Mouse (Mus musculus) intestine, embryonic 16.5 days (tissue): ENCODE data around the gene Mical3. TPM values are rescaled to one million over a fixed set of nuclear protein-coding genes. Genes with fewer than 3 reads are reported as not detected.
"Not testable (repeated sequence)": the region's sequence is repeated elsewhere in the genome, so short reads cannot be mapped to it uniquely, and the experiment has no call there.

Experiments used
- ATAC-seq: fragments of 200-750 bp; cut with Nextera tagmentation; 2 replicates; pipeline ENCODE4 v1.8.0; 2017; ENCODE audit warnings: moderate TSS enrichment, moderate library complexity
- H3K27ac ChIP-seq: fragments of 300-500 bp; sonication (generic); 2 replicates; pipeline ENCODE4 v1.5.1; 2014; ENCODE audit warnings: mild to moderate bottlenecking, low read length
- H3K27me3 ChIP-seq: fragments of 300-500 bp; sonication (generic); replicated peaks from 2 replicates; pipeline ENCODE4 v1.6.1; 2014; ENCODE audit warnings: low read length, control low read depth, mixed read lengths; ENCODE audit not compliant: control insufficient read depth, insufficient read depth
- H3K36me3 ChIP-seq: fragments of 300-500 bp; sonication (generic); 2 replicates; pipeline ENCODE4 v1.6.1; 2014; ENCODE audit warnings: low read length, control low read depth; ENCODE audit not compliant: control insufficient read depth, insufficient read depth
- H3K4me1 ChIP-seq: fragments of 300-500 bp; sonication (generic); 2 replicates; pipeline ENCODE4 v1.6.1; 2014; ENCODE audit warnings: low read length, control low read depth, mixed read lengths; ENCODE audit not compliant: control insufficient read depth, insufficient read depth
- H3K4me2 ChIP-seq: fragments of 300-500 bp; sonication (generic); 2 replicates; pipeline ENCODE4 v1.6.1; 2014; ENCODE audit warnings: low read depth, low read length, control low read depth
- H3K4me3 ChIP-seq: fragments of 300-500 bp; sonication (generic); 2 replicates; pipeline ENCODE4 v1.5.1; 2014; ENCODE audit warnings: mild to moderate bottlenecking, low read length
- H3K9ac ChIP-seq: fragments of 300-500 bp; sonication (generic); 2 replicates; pipeline ENCODE4 v1.6.1; 2014; ENCODE audit warnings: low read depth, low read length
- H3K9me3 ChIP-seq: fragments of 300-500 bp; sonication (generic); 2 replicates; pipeline ENCODE4 v1.6.1; 2016; ENCODE audit warnings: low read length, control low read depth; ENCODE audit not compliant: control insufficient read depth
- WGBS: fragments of 180-500 bp; shearing (Covaris S2); extraction: QIAGEN DNeasy Blood & Tissue Kit; methylation state at CpG from one replicate; pipeline ENCODE4 v1.1.7; 2014; 5-methylcytosine and 5-hydroxymethylcytosine counted together
- polyA plus RNA-seq: library from polyadenylated mRNA; unstranded; fragments of >200 nt; fragmentation: Nextera tagmentation; extraction: Ambion mirVana; gene quantifications from 2 replicates; pipeline ENCODE4 v1.2.1, GENCODE M21; 2015

Gene Mical3
- polyA plus RNA-seq, 1 experiment from 2014 or later, result 5.5 TPM

DNA sequence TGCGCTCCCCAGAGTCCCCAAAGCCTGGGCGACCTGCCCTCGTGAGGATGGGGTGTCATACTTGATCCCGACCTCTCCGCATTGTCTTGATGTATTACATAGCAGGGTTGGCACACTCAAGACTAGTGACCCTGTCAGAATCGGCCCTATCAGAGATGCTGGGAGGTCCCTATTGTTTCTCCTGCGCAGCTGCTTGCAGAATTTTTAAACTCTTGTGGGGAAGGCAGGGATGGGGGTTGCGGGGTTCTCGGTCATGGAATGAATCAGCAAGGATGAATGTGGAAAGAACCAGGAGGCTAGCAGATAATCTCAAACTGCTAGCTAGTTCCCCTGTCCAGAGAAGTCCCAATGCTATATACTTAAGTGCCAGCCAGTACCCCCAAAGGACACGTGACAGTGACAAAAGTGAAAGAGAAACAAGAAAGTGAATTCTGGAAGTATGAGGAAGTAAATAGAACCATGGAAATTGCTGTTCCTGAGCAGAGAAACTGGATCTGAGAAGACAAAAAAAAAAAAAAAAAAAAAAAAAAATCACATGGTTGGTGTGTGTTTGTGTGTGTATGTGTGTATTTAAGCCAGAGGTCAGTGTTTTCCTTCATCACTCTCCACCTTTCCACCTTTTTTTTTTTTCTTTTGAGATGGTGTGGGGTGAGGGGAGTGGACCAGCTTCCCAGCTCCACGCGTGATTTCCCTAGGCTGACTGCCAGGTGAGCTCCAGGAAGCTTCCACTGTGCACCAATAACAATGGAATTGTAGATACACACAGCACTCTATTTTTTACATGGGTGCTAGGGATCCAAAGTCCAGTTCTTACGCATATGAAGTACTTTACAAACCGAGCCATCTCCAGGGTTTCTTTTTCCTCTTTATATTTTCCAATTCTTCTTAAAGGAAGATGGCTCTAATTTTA lies 213.6 kb downstream of the Mical3 start:
- H3K36me3 ChIP-seq, H3K9me3 ChIP-seq, H3K27me3 ChIP-seq: not testable (repeated sequence)
- peak overlapping the region; percentile 68 for H3K4me3 ChIP-seq
- WGBS, result 20% methylated on average over 10 of the region's 14 CpGs
- H3K4me2 ChIP-seq, result peak overlapping the region; percentile 96
- peak; percentile 52 for ATAC-seq
- peaks cover 13% of the 10 kb centered on the region; the same call in 1 of the 2 replicates for H3K4me1 ChIP-seq
- H3K9ac ChIP-seq, result peak overlapping the region; percentile 74
- peak overlapping the region; percentile 28; the same call in 1 of the 2 replicates for H3K27ac ChIP-seq

DNA sequence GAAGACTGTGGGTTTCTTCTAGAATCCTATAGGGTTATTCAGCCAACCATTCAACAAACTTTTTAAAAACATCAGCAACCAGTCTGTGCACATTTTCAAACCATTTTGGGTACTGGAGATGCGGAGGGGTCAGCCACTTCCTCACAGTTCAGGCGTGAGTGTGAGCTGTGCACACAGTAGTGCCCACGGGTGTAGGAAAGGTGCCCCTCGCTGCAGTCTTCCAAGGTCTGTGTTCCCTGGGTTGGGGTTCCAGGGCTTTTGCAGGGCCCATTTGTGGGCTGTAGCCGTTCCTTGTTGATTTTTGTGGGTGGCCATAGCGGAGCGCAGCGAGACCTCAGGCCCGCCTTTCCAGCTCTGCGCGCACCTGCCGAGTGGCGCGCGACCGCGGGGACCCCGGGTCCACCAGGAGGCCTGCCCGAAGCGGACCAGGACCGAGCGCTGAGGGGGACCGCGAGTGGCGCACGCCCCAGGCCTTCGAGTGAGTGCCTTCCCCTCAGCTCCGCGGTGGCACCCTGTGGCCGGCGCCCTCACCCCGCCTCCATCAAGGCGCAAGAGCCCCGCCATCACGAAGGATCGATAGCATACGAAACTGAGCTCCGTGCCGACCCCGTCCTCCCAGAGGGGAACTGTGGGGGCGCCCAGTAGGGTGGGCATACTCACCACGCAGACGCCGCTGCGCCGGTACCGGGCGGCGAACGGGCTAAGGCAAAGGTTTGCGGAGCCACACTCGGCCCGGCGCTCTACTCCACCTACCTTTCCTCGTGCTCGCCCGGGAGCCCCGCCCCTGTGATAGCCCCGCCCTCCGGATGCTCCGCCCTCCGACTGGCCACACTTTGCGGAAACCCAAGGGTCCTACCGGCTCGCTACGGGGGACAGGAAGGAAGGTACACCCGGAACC lies 214.5 kb downstream of the Mical3 start, which contains the start of gene Bid:
Gene Bid, minus strand, starts transcription at position 780 of the 898 bp plus-strand sequence.
- ATAC-seq, result peak; percentile 93
- Histone ChIP-seq H3K27me3 (no peaks in the 10 kb centered on the region), H3K4me1 (peaks cover 19% of the 10 kb centered on the region), H3K9me3 (no peaks in the 10 kb centered on the region), H3K4me3 (peak within 1 kb of the TSS; percentile 68), H3K36me3 (no peaks in the 10 kb centered on the region), H3K27ac (peak within 1 kb of the TSS; percentile 28; the same call in 1 of the 2 replicates), H3K4me2 (peak within 1 kb of the TSS; percentile 96), H3K9ac (peak within 1 kb of the TSS; percentile 74)
- 1% methylated on average over 67 of the region's 67 CpGs for WGBS

- no peaks in the 10 kb centered on the region for H3K27me3 ChIP-seq
- no peak overlapping the region for H3K9ac ChIP-seq
- WGBS, result 35% methylated on average over 2 of the region's 2 CpGs
- peak overlapping the region; percentile 96; the same call in 1 of the 2 replicates for H3K4me2 ChIP-seq
- no peaks in the 10 kb centered on the region for H3K9me3 ChIP-seq
- H3K36me3 ChIP-seq, result no peaks in the 10 kb centered on the region
- no peak for ATAC-seq
- H3K27ac ChIP-seq, result no peak overlapping the region
- peak overlapping the region; percentile 68; the same call in 1 of the 2 replicates for H3K4me3 ChIP-seq
- H3K4me1 ChIP-seq, result peaks cover 19% of the 10 kb centered on the region
Observed at GRCm38 (mm10) chr6:120915649-120915975, 215.2 kb downstream of the Mical3 start.

DNA sequence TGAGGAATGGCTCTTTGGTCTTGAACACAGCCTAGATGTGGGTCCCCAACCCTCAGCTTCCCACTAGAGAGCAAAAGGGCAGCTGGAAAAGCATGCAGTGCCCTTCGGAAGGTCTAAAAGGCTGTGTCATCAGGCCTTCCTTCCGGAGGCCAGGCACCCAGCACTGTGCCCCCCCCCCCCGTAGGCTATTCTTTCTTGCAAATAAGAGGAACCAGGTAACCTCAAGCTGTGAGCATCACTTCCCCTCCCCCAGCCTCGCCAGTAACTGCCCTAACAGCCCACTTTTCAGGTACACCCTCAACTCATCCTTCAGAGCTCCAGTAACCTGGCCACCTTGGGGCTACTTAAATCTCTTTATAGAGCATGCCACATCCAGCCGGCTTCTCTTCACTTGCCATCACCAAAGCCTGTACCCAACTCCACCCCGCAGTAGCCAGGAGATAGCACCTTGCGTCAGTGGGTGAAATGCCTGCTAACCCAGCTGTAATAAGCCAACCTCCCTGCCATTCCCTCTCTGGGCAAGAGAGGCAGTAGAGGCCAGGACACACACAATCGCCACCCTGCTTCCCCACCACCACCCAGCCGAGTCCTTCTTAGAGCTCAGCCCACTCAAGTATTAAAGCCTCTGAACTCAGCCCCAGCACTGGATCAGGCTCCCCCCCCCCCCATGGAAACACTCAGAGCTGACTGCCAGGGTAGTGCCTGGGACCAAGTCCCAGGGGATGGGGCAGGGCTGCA lies 215.7 kb downstream of the Mical3 start:
- no peak overlapping the region for H3K9ac ChIP-seq

GRCm38 (mm10) chr6:120914533-120914910 lies 216.3 kb downstream of the Mical3 start:
- WGBS, result 81% methylated on average over 4 of the region's 4 CpGs
- ATAC-seq, result no peak
- no peaks in the 10 kb centered on the region for H3K27me3 ChIP-seq
- no peaks in the 10 kb centered on the region for H3K36me3 ChIP-seq
- no peak overlapping the region for H3K4me3 ChIP-seq
- H3K4me2 ChIP-seq, result no peak overlapping the region
- no peak overlapping the region for H3K9ac ChIP-seq
- H3K4me1 ChIP-seq, result peaks cover 19% of the 10 kb centered on the region
- H3K27ac ChIP-seq, result no peak overlapping the region
- H3K9me3 ChIP-seq, result no peaks in the 10 kb centered on the region

More for the DNA sequence above, 215.7 kb downstream of the Mical3 start:
- 49% methylated on average over 9 of the region's 9 CpGs for WGBS
- H3K36me3 ChIP-seq, result no peaks in the 10 kb centered on the region
- no peaks in the 10 kb centered on the region for H3K27me3 ChIP-seq
- no peak overlapping the region for H3K4me3 ChIP-seq
- peaks cover 19% of the 10 kb centered on the region for H3K4me1 ChIP-seq
- ATAC-seq, result no peak
- no peak overlapping the region for H3K27ac ChIP-seq
- H3K4me2 ChIP-seq, result no peak overlapping the region
- no peaks in the 10 kb centered on the region for H3K9me3 ChIP-seq

GRCm38 (mm10) chr6:120913783-120914182 lies 217.0 kb downstream of the Mical3 start:
- Histone ChIP-seq H3K4me2 (no peak overlapping the region), H3K27ac (no peak overlapping the region), H3K4me3 (no peak overlapping the region), H3K27me3 (no peaks in the 10 kb centered on the region), H3K9me3 (no peaks in the 10 kb centered on the region), H3K9ac (no peak overlapping the region), H3K4me1 (peaks cover 19% of the 10 kb centered on the region), H3K36me3 (no peaks in the 10 kb centered on the region)
- ATAC-seq, result no peak
- WGBS, result 82% methylated on average over 8 of the region's 8 CpGs

DNA sequence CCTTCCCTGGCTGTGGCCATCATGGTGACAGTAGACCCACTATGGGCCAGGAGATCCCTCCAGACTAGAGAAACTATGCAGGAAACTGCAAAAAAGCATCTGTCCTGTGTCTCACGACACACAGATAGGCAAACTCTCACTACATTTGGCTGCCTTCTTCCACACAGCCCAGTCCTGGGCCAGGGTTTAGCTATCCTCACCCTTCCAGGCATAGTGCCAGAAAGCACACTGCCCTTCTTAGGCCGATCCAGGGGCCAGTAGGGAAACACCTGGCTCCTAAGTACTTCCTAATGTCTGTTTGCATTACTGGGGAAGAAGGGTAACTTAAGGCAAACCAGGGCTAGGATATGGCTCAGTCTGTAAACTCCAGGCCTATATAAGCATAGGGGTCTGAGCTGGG lies 217.9 kb downstream of the Mical3 start:
- Histone ChIP-seq H3K9me3 (no peaks in the 10 kb centered on the region), H3K4me3 (no peak overlapping the region), H3K36me3 (no peaks in the 10 kb centered on the region), H3K27ac (no peak overlapping the region), H3K4me2 (no peak overlapping the region), H3K9ac (no peak overlapping the region), H3K4me1 (peaks cover 19% of the 10 kb centered on the region), H3K27me3 (no peaks in the 10 kb centered on the region)
- 53% methylated on average over 2 of the region's 2 CpGs for WGBS
- no peak for ATAC-seq

DNA sequence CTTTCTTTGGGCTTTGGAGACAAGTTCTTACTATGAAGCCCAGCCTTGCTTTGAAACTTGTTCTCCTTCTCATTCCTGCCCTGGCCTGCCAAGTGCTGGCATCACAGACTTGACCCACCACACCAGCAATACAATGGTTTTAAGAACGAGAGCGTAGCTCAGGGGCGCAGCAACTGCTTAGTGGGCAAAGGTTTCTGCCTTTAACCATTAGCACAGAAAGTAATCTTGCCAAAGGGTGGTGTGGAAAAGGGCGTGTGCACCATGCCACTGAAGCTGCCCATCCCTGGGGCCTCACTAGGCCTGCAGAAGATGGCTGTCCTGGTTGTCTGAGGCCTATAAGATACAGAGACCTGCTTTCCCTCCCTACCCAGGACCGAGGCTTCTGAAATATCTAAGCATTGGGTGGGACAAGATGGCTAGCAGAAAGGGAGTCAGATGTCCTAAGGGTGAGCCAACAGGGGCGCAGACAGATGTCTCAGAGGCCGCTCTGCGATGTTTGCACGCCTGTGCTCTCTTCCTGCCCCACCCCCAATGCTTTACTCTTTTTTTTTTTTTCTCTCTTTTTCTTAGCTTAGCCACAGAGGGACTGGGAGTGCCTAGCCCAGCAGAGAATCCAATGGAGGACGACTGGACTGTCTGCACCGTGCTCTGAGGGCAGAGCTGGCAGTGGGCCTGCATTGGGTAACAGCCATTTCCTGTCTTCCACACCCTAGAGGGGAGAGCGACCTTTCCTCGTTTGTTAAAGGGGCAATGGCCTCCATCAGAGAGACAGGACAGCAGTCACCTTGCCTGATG lies 219.4 kb downstream of the Mical3 start:
- Histone ChIP-seq H3K27ac (no peak overlapping the region), H3K9me3 (no peaks in the 10 kb centered on the region), H3K9ac (no peak overlapping the region), H3K4me1 (peaks cover 16% of the 10 kb centered on the region), H3K36me3 (no peaks in the 10 kb centered on the region), H3K4me3 (no peak overlapping the region), H3K27me3 (no peaks in the 10 kb centered on the region), H3K4me2 (no peak overlapping the region)
- peak; percentile 34; the same call in 1 of the 2 replicates for ATAC-seq
- WGBS, result 66% methylated on average over 13 of the region's 13 CpGs
